Mouse (Mus musculus): Measurements from ENCODE around the gene Pank3.

DNA sequence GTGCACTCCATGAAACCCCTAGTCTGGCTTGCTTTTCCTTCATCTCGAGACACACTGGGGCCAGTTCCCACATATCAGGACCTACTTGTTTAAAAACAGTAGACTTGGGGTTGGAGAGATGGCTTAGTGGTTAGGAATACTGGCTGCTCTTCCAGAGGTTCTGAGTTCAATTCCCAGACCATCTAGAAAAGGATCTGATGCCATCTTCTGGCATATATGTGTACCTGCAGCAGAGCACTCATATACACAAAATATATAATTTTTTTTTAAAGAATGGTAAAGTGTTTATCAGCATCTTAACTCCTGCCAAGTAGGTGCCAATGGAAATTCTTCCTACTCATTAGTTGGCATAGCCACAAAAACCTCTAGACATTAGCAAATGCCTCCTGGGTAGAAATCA lies 41.1 kb upstream of the Pank3 start:
- TF ChIP-seq ZNF384 (IDR thresholded peaks at IDR 0.05; ENCODE audit: low read depth, low read length), result no peak
- no peak for TF ChIP-seq ZC3H11A (IDR thresholded peaks at IDR 0.05; ENCODE audit: borderline replicate concordance, low read depth, low read length)
- TF ChIP-seq HCFC1 (IDR thresholded peaks at IDR 0.05; ENCODE audit: borderline replicate concordance, insufficient read depth, low read length), result no peak
- no peak for TF ChIP-seq MAFK (IDR thresholded peaks at IDR 0.05; ENCODE audit: insufficient read depth, low read depth, low read length)
- no peak for TF ChIP-seq CHD2 (IDR thresholded peaks at IDR 0.05; ENCODE audit: low read depth, low read length)

Measured in ES-E14 (cell line).